In genomic region chr13:47348517-47349145, GRCm38 (mm10) we compare ENCODE assay signal across 8 mouse cellular contexts.
DNase-seq lines count a peak whose midpoint lies in the region; ATAC-seq lines count a peak whose summit lies in the region.

No protein-coding gene starts in this region.

- no peak for ATAC-seq in kidney, embryonic 15.5 days (replicated peaks; ENCODE audit: low FRiP score)
- peak; percentile 38; the same call in 1 of the 2 replicates for ATAC-seq in intestine, embryonic 16.5 days

- no peak overlapping the region for H3K27ac ChIP-seq in kidney, embryonic 15.5 days
- no peak overlapping the region for H3K27ac ChIP-seq in intestine, embryonic 16.5 days (ENCODE audit: low read length)
- no peak overlapping the region for H3K27ac ChIP-seq in limb, embryonic 10.5 days

- H3K4me1 ChIP-seq in kidney, embryonic 15.5 days: no peaks in the 10 kb centered on the region
- H3K4me1 ChIP-seq in intestine, embryonic 16.5 days (ENCODE audit: control insufficient read depth, insufficient read depth, low read length): no peaks in the 10 kb centered on the region
- no peaks in the 10 kb centered on the region for H3K4me1 ChIP-seq in limb, embryonic 10.5 days

- no peaks in the 10 kb centered on the region for H3K9me3 ChIP-seq in kidney, embryonic 15.5 days (replicated peaks)
- no peaks in the 10 kb centered on the region for H3K9me3 ChIP-seq in intestine, embryonic 16.5 days (ENCODE audit: control insufficient read depth, low read length)
- H3K9me3 ChIP-seq in limb, embryonic 10.5 days (replicated peaks): no peaks in the 10 kb centered on the region

- no peaks in the 10 kb centered on the region for H3K36me3 ChIP-seq in kidney, embryonic 15.5 days
- no peaks in the 10 kb centered on the region for H3K36me3 ChIP-seq in intestine, embryonic 16.5 days (ENCODE audit: control insufficient read depth, insufficient read depth, low read length)
- no peaks in the 10 kb centered on the region for H3K36me3 ChIP-seq in limb, embryonic 10.5 days

- DNase-seq in kidney, adult 11 months: peak; percentile 20
- DNase-seq in cerebellum, postnatal 36 days: peak; percentile 74 to 79
- DNase-seq in gastrocnemius, adult 18-20 months (ENCODE audit: low spot score): peak; percentile 41
- DNase-seq in limb, embryonic 10.5 days (ENCODE audit: low spot score): peak; percentile 79
- DNase-seq in ovary, postnatal 10 days (ENCODE audit: low spot score): peak; percentile 60
- DNase-seq in urinary bladder, postnatal 25 days (ENCODE audit: low spot score): peak; percentile 69

- no peak overlapping the region for H3K9ac ChIP-seq in kidney, embryonic 15.5 days
- no peak overlapping the region for H3K9ac ChIP-seq in intestine, embryonic 16.5 days (ENCODE audit: low read depth, low read length)

- no peak overlapping the region for H3K4me2 ChIP-seq in kidney, embryonic 15.5 days
- no peak overlapping the region for H3K4me2 ChIP-seq in intestine, embryonic 16.5 days (ENCODE audit: low read depth, low read length)

- WGBS in kidney, embryonic 15.5 days: 39% methylated on average over 17 of the region's 17 CpGs
- WGBS in intestine, embryonic 16.5 days: 35% methylated on average over 17 of the region's 17 CpGs
- WGBS in limb, embryonic 10.5 days: 52% methylated on average over 17 of the region's 17 CpGs

- H3K4me3 ChIP-seq in kidney, embryonic 15.5 days (replicated peaks): no peak overlapping the region
- H3K4me3 ChIP-seq in intestine, embryonic 16.5 days (ENCODE audit: low read length): no peak overlapping the region
- no peak overlapping the region for H3K4me3 ChIP-seq in limb, embryonic 10.5 days

- H3K27me3 ChIP-seq in kidney, embryonic 15.5 days: no peaks in the 10 kb centered on the region
- no peaks in the 10 kb centered on the region for H3K27me3 ChIP-seq in intestine, embryonic 16.5 days (replicated peaks; ENCODE audit: control insufficient read depth, insufficient read depth, low read length)
- no peaks in the 10 kb centered on the region for H3K27me3 ChIP-seq in limb, embryonic 10.5 days (ENCODE audit: low read depth, poor library complexity, severe bottlenecking)

Comparison
In these comparisons a context has a peak if more than half of its experiments do, and no peak if none do; other contexts are left out.
1. DNase-seq: peak in every context shown above with its lines; median percentile 79 in limb, embryonic 10.5 days; 76 in cerebellum, postnatal 36 days; 69 in urinary bladder, postnatal 25 days; 60 in ovary, postnatal 10 days; 41 in gastrocnemius, adult 18-20 months; 20 in kidney, adult 11 months.